ENCODE assay signal across 23 mouse cellular contexts in the genomic region with DNA sequence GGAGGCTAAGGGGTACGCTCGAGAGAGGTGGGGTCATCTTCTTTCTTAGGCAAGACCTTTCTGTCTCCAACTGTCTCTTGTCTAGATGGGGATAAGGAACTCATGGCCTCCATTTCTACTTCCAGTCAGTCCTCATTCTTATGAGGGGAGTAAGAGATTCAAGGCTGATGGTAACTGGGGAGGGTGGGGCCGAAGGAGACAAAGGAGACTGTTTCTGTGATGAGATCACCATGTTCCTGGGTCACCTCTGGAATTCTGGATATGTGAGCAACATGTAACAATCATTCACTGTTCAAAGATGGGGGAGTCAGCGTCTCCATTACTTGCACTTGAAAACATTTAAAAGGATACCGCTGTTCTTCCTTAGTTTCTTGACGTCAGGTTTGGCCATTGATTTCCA.
DNase-seq lines count a peak whose midpoint lies in the region; TF ChIP-seq lines count a peak whose summit lies in the region.
"Had no signal": no experiment of that assay in that cellular context is flagged by ENCODE, and none has a peak within 500 bp of the region (broad histone marks: within the 10 kb centered on the region; RNA-seq: fewer than 3 reads in every experiment).

No protein-coding gene starts in this region.

- DNase-seq in 3T3-L1 (ENCODE audit: low read depth, low spot score) (peak; percentile 68), R1 (ENCODE audit: low read depth, low spot score) (peak; percentile 65)
- peak; percentile 89 for DNase-seq in Muller cell, postnatal 12 days (ENCODE audit: inconsistent ontology term)
- no peak for DNase-seq in retina, postnatal 1 day
- no peak for DNase-seq in thymus, postnatal 25 days
- DNase-seq in adrenal gland, postnatal 36 days: no peak
- DNase-seq in heart, adult 9 months (ENCODE audit: low spot score in 2 of 2): no peak
- DNase-seq: adrenal gland, adult 8-10 months; adrenal gland, postnatal 14 days; B cell, adult 2 months; cerebellum, adult 11 months; cerebellum, adult 18-20 months; cerebellum, adult 8-10 months; cerebellum, adult 9-11 months; cerebellum, postnatal 14 days; cerebellum, postnatal 36 days; embryo, embryonic 11 days; forebrain, postnatal 0 days had no signal

- peaks cover 7% of the 10 kb centered on the region for H3K4me1 ChIP-seq in embryonic fibroblast, embryonic 13.5 days (ENCODE audit: control insufficient read depth, insufficient read depth, low read length)
- H3K4me1 ChIP-seq: embryonic facial prominence, embryonic 15.5 days; forebrain, embryonic 13.5 days; forebrain, embryonic 15.5 days had no signal

- TF ChIP-seq POLR2A in embryonic fibroblast, embryonic 13.5 days (IDR thresholded peaks at IDR 0.05; ENCODE audit: low read depth, low read length): no peak

- no peak overlapping the region for H3K4me3 ChIP-seq in embryonic fibroblast, embryonic 13.5 days (ENCODE audit: insufficient read depth, low read length)
- H3K4me3 ChIP-seq: embryonic facial prominence, embryonic 13.5 days; embryonic facial prominence, embryonic 15.5 days; forebrain, embryonic 13.5 days; forebrain, embryonic 15.5 days had no signal

- TF ChIP-seq CTCF in embryonic fibroblast, embryonic 13.5 days (IDR thresholded peaks at IDR 0.05; ENCODE audit: borderline replicate concordance, insufficient read depth, low read length): no peak

- peak overlapping the region; percentile 13; the same call in 1 of the 2 replicates for H3K27ac ChIP-seq in embryonic fibroblast, embryonic 13.5 days (ENCODE audit: insufficient read depth, low read length)
- H3K27ac ChIP-seq: embryonic facial prominence, embryonic 13.5 days; embryonic facial prominence, embryonic 15.5 days; forebrain, embryonic 13.5 days; forebrain, embryonic 15.5 days had no signal

Comparison
In these comparisons a context has a peak if more than half of its experiments do, and no peak if none do; other contexts are left out.
1. DNase-seq: peak in 3T3-L1 (single experiment), Muller cell, postnatal 12 days (single experiment) and R1 (single experiment); none in retina, postnatal 1 day (single experiment), thymus, postnatal 25 days (single experiment), adrenal gland, postnatal 36 days (0 of 2) and heart, adult 9 months (0 of 2).